Comparison of ENCODE assay signal across 9 mouse cellular contexts in the genomic region with DNA sequence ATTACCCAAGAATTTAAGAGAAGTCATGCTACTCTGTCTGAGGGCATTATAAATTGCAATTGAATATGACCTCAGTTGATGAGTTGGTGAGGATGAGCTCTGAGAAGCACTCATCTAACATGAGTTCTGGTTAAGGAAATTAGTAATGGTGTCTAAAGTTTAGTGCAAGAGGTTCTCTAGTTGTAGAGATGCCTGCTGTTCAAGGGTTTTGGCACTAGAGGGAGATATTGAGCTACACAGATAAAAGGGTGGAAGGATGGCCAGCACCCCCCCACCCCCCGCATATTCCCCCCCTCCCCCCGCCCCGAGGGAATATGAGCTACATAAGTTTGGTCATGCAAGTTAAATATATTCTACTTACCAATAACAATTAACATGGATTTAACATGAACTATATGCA.
DNase-seq lines count a peak whose midpoint lies in the region; ATAC-seq and TF ChIP-seq lines count a peak whose summit lies in the region.
"Had no signal": no experiment of that assay in that cellular context is flagged by ENCODE, and none has a peak within 500 bp of the region (broad histone marks: within the 10 kb centered on the region; RNA-seq: fewer than 3 reads in every experiment).

No protein-coding gene starts in this region.

- H3K9ac ChIP-seq in liver, postnatal 0 days (replicated peaks) = no peak overlapping the region
- no peak overlapping the region for H3K9ac ChIP-seq in liver, embryonic 12.5 days
- H3K9ac ChIP-seq in stomach, postnatal 0 days (ENCODE audit: low read length) = no peak overlapping the region
- H3K9ac ChIP-seq: midbrain, embryonic 12.5 days had no signal

- 8% methylated on average over 3 of the region's 3 CpGs for WGBS in liver, postnatal 0 days (ENCODE audit: insufficient replicate concordance)
- WGBS in liver, embryonic 12.5 days (ENCODE audit: insufficient replicate concordance) = 10% methylated on average over 3 of the region's 3 CpGs
- WGBS in stomach, postnatal 0 days = 25% methylated on average over 3 of the region's 3 CpGs
- whole genome bisulfite sequencing in heart, embryonic 10.5 days = 21% methylated on average over 3 of the region's 3 CpGs

- no peak overlapping the region for H3K4me2 ChIP-seq in liver, postnatal 0 days (ENCODE audit: low read depth, low read length)
- no peak overlapping the region for H3K4me2 ChIP-seq in liver, embryonic 12.5 days
- H3K4me2 ChIP-seq in stomach, postnatal 0 days (replicated peaks; ENCODE audit: low read depth) = no peak overlapping the region
- H3K4me2 ChIP-seq: midbrain, embryonic 12.5 days had no signal

- no peaks in the 10 kb centered on the region for H3K36me3 ChIP-seq in liver, postnatal 0 days (replicated peaks; ENCODE audit: insufficient read depth, low read length)
- no peaks in the 10 kb centered on the region for H3K36me3 ChIP-seq in liver, embryonic 12.5 days
- no peaks in the 10 kb centered on the region for H3K36me3 ChIP-seq in stomach, postnatal 0 days (ENCODE audit: control insufficient read depth, insufficient read depth, low read length)
- no peaks in the 10 kb centered on the region for H3K36me3 ChIP-seq in heart, embryonic 10.5 days
- H3K36me3 ChIP-seq: midbrain, embryonic 12.5 days had no signal

- H3K27me3 ChIP-seq in liver, postnatal 0 days (ENCODE audit: insufficient read depth, low read length) = no peaks in the 10 kb centered on the region
- H3K27me3 ChIP-seq in liver, embryonic 12.5 days (replicated peaks) = no peaks in the 10 kb centered on the region
- no peaks in the 10 kb centered on the region for H3K27me3 ChIP-seq in stomach, postnatal 0 days (ENCODE audit: control insufficient read depth, insufficient read depth, low read length)
- no peaks in the 10 kb centered on the region for H3K27me3 ChIP-seq in heart, embryonic 10.5 days (ENCODE audit: insufficient read depth, poor library complexity, severe bottlenecking)
- H3K27me3 ChIP-seq: midbrain, embryonic 12.5 days had no signal

- no peaks in the 10 kb centered on the region for H3K9me3 ChIP-seq in liver, postnatal 0 days (ENCODE audit: low read length)
- no peaks in the 10 kb centered on the region for H3K9me3 ChIP-seq in liver, embryonic 12.5 days (replicated peaks)
- H3K9me3 ChIP-seq in stomach, postnatal 0 days (ENCODE audit: control insufficient read depth, low read length) = no peaks in the 10 kb centered on the region
- no peaks in the 10 kb centered on the region for H3K9me3 ChIP-seq in heart, embryonic 10.5 days
- H3K9me3 ChIP-seq: midbrain, embryonic 12.5 days had no signal

- H3K4me1 ChIP-seq in liver, postnatal 0 days (ENCODE audit: insufficient read depth) = no peaks in the 10 kb centered on the region
- no peaks in the 10 kb centered on the region for H3K4me1 ChIP-seq in liver, embryonic 12.5 days
- H3K4me1 ChIP-seq in stomach, postnatal 0 days (replicated peaks; ENCODE audit: control insufficient read depth, insufficient read depth) = no peaks in the 10 kb centered on the region
- H3K4me1 ChIP-seq in heart, embryonic 10.5 days = no peaks in the 10 kb centered on the region
- H3K4me1 ChIP-seq: midbrain, embryonic 12.5 days had no signal

- ATAC-seq in liver, postnatal 0 days = no peak
- no peak for ATAC-seq in liver, embryonic 12.5 days
- ATAC-seq in stomach, postnatal 0 days (ENCODE audit: low FRiP score, low TSS enrichment) = no peak

- no peak overlapping the region for H3K4me3 ChIP-seq in liver, postnatal 0 days (ENCODE audit: low read depth, low read length)
- H3K4me3 ChIP-seq in liver, embryonic 12.5 days = no peak overlapping the region
- H3K4me3 ChIP-seq in stomach, postnatal 0 days (ENCODE audit: low read depth, low read length) = no peak overlapping the region
- no peak overlapping the region for H3K4me3 ChIP-seq in heart, embryonic 10.5 days
- H3K4me3 ChIP-seq: midbrain, embryonic 12.5 days had no signal

- H3K27ac ChIP-seq in liver, postnatal 0 days (ENCODE audit: low read depth) = no peak overlapping the region
- no peak overlapping the region for H3K27ac ChIP-seq in liver, embryonic 12.5 days
- H3K27ac ChIP-seq in stomach, postnatal 0 days (replicated peaks) = no peak overlapping the region
- no peak overlapping the region for H3K27ac ChIP-seq in heart, embryonic 10.5 days
- H3K27ac ChIP-seq: midbrain, embryonic 12.5 days had no signal

- TF ChIP-seq CTCF in liver, postnatal 0 days (IDR thresholded peaks at IDR 0.05; ENCODE audit: low read depth) = peak; percentile 57
- TF ChIP-seq CTCF in stomach, postnatal 0 days (IDR thresholded peaks at IDR 0.05; ENCODE audit: low read depth) = peak; percentile 54

- DNase-seq in cerebellum, adult 9-10 months = peak; percentile 5
- no peak for DNase-seq in cerebellum, adult 11-12 months
- peak; percentile 17 for DNase-seq in liver, postnatal 0 days
- peak; percentile 35 for DNase-seq in embryo, embryonic 11 days
- DNase-seq in stomach, postnatal 0 days (ENCODE audit: low spot score) = no peak
- DNase-seq in right cerebral cortex, postnatal 4 days = no peak
- DNase-seq in heart, embryonic 10.5 days (ENCODE audit: low spot score) = no peak

- no peak for TF ChIP-seq EP300 in liver, postnatal 0 days (IDR thresholded peaks at IDR 0.05; ENCODE audit: low read depth)
- no peak for TF ChIP-seq EP300 in stomach, postnatal 0 days (optimal IDR thresholded peaks at IDR 0.05)

Comparison
In these comparisons a context has a peak if more than half of its experiments do, and no peak if none do; other contexts are left out.
1. DNase-seq: peak in cerebellum, adult 9-10 months (single experiment), liver, postnatal 0 days (single experiment) and embryo, embryonic 11 days (single experiment); none in cerebellum, adult 11-12 months (single experiment), stomach, postnatal 0 days (single experiment), right cerebral cortex, postnatal 4 days (single experiment) and heart, embryonic 10.5 days (single experiment).